Mouse (Mus musculus): ENCODE data around the gene Calcrl.

Calcrl gene

DNA sequence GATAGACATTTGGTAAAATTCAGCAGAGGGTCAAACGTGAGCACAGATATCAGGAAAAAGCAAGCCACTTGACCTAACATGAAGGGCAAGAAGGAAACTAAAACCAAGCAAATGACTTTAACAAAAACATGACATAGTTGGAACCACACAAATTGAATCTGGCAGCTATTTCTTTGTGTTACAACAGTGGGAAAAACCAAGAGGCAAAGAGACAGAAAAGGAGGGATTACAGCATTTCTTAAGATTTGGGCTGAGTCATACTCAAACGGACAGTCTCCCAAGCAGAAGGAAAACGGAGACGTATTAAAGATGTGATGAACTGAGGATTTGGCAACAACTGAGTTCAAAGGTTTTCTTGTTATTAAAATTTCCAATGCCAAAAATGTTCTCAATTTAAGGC is 88.9 kb downstream of the Calcrl start:
- DNase-seq (ENCODE audit: low read depth in 2 of 2, low spot score in 2 of 2): no peak

DNA sequence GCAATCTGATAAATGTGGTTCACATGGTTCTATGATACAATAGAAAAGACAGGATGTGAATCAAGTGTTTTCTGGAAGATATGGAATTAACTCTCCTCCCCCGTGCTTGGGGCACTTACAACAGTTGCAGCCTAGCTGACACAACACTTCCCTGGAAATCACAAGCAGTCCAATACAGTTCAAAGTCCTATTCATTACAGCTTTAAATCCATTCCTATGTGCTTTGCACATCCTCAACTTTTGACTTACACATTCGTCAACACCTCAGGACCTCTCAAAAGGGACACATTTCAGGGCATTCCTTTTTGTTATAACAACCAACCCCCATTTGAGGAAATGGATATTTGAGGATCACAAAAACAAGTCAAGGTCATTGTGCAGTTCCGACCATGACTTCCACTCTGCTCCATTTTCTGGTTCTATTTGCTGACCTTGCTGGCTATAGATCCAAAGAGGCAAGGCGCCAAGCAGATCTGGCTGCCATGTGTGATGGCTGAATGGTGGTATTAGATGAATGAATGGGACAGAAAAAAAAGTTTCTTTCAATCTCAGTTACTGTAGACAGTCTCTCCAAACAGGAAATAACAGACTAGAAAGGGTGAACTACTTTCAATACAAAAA is 108.9 kb downstream of the Calcrl start:
- no peak for DNase-seq (ENCODE audit: low read depth in 2 of 2, low spot score in 2 of 2)

DNA sequence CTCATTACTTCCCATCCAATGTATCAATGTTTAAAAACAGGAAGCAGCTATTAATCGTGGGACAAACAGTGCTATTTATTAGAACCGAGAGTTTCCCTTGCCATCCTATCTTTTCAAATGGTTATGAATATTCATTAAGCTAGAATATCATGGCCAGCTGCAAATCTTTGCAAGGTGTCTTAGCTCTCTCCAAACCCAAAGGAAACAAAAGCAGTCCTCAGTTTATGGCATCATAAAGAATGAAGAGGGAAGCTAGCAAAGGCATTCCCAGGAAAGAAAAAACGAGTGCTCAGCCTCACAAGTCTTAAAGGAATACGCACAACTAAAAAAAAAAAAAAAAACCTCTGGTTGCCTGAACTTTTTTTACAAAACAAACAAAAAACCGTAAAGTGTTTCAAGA is 128.7 kb downstream of the Calcrl start:
- DNase-seq (ENCODE audit: low read depth in 2 of 2, low spot score in 2 of 2): no peak

DNA sequence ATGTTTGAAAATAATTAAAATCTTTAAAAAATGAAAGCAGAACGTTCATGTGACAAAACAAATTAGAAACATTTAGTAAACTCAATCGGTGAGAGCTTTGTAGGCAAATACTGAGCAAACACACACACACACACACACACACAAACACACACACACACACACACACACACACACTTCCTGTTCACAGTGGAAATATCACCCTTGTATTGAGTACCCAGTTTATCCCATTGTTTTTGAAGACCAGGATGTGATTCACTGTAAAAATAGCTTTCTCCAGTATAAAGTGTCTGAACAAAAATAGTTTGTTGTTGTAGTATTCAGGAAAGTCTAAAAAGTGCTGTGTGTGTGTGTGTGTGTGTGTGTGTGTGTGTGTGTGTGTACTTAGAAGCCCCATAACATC is 130.1 kb downstream of the Calcrl start:
- no peak for DNase-seq (ENCODE audit: low read depth in 2 of 2, low spot score in 2 of 2)

DNA sequence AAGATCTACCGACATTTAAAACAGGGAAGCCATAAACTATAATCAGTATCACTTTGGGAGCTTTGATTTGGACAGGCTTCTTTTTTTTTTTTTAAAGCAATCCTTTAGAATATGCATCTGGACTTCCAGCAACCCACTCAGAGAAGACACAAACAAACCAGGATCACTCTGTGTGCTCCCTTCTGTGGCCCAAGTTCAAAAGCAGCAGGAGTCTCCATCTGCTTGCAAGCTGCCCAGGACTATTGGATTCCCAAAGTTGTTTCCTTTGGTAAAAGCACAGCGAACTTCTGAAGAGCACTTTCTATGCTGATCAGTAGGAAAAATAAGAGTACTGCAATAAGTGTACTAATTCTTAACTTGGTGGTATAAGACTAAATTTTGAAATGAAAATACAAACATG is 130.6 kb downstream of the Calcrl start:
- no peak for DNase-seq (ENCODE audit: low read depth in 2 of 2, low spot score in 2 of 2)

DNA sequence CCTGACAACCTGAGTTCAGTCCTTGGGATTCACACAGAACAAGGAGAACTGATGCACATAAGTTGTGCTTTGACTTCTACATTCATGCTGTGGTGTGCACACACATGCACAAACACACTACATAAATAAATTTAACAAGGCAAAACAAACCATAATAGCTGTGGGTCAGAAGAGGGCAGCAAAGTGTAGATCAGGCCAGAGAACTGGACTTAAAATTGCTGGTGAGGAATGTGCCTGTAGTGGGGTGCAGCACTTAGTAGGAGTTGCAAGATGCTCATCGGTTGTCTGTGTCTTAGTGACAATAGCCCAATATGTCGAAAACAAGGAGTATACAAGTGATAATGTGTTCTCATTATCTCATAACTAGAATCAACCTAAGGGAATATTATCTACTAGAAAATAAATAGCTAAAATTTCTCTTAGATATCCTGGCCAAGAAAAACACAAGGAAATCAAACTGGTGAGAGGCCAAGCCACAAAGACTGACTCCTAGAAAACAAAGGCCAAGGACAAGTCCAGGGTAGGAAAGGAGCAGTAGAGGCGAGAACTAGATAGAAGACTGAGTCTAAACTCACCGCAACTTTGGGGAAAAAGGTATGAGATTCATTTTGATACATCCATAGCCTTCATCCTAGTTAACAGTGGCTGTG is 132.7 kb downstream of the Calcrl start:
- no peak for DNase-seq (ENCODE audit: low read depth in 2 of 2, low spot score in 2 of 2)

DNA sequence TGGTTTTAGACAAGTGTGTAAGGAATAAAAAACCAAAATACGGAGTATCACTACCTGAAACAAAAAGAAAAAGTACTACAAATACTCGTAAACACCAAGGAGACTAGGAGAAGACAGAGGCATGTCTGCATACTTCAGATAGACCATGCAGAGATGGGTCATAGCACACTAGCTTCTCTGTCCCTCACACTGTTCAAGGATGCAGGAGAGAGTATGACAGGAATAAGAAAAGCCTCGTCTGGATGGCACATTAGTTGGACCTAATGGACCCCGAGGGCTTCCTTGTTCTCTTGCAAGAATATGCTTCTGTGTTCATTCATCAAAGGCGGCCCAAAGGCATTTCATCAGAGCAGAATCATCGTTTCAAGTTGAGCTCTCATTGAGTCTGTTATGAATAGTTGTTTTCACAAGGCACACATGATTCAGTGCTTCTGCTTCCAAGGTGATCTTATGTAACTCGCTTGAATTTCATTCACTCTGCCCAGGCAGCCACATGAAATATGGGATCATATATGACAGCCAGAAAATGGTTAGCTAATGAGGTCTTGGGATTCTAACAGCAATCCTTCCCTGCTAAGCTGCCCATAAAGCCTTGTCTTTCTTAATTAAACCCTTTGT is 136.2 kb downstream of the Calcrl start:
- no peak for DNase-seq (ENCODE audit: low read depth in 2 of 2, low spot score in 2 of 2)

Measured in CD8-positive naive resting alpha-beta T cell, adult 2 months (primary cell).